Mouse (Mus musculus): ENCODE results near the gene Cfap99.

DNA sequence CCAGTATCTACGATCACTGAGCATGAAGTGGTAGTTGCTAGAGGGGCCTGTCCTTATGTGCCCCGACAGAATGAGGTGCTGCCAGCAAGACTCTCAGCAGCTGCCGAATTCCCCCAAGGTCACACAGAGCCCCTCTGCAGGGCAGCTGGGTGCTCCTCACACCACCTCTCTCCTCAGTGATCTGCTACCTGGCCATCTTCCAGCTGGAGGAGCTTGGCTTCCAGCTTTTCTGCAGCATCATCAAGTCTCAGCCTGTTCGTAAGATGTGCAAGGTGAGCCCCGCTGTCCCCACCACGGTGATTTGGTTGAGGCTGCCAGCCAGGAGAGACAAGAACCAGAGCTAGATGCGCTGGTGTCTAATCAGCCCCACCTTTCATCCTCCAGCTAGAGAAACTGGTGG is 14.0 kb downstream of the Cfap99 start:
- TF ChIP-seq POLR2A (IDR thresholded peaks at IDR 0.05; ENCODE audit: extremely low read depth, insufficient read depth, low read length) (no peak), CTCF (IDR thresholded peaks at IDR 0.05; ENCODE audit: extremely low read depth, insufficient read depth, low read length) (no peak)

Measured in cortical plate, adult 2 months (tissue).